Mouse (Mus musculus): Measurements from ENCODE around the gene Tmub2. TPM values are rescaled to one million over a fixed set of nuclear protein-coding genes. Genes with fewer than 3 reads are reported as not detected.

The Tmub2 gene
- polyA plus RNA-seq (2014; fragmentation: Nextera tagmentation; extraction: Ambion mirVana): 39.1 and 46.5 TPM in 2 replicates

DNA sequence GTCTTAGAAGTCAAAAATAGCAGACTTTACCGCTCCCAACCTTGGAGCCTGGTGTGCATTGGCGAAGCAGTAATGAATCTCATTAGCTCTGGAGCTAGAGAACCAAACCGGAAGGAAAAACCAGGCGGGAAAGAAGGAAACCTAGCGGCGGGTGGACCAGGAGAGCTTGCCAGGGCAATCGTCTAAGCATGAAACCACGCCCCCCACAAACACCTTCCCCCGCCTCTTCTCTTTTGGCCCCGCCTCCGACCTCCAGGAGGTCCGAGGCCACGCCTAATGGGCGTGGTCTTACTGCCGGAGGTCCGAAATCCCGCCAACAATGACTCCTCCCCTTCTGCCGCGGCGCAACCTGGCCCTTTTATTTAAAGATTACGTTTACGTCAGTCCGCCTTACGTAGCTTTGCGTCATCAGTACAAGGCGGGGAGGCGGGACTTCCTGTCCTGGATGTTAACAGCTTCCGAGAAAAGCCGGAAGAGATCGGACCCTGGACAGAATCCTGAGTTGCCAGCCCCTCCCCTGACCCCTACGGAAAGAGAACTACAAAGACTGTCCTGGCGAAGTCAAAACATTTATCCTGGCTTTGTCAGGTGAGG lies at the start of gene Tmub2:
TSS of gene Tmub2 (plus strand) at position 431 of the 594 bp plus-strand sequence.
- H3K4me1 ChIP-seq (ENCODE audit: control insufficient read depth in 2 of 2, insufficient read depth in 2 of 2, low read length in 2 of 2): peaks cover 0 to 12% of the 10 kb centered on the region in 2 experiments; a peak in 2 of 4 replicates
- peak; percentile 91 for ATAC-seq (ENCODE audit: insufficient number of reproducible peaks, insufficient read depth, low FRiP score, low read depth)
- peak within 1 kb of the TSS; percentile 85 for H3K9ac ChIP-seq (ENCODE audit: low read length)
- H3K27ac ChIP-seq (replicated peaks in 1 of 2; ENCODE audit: control insufficient read depth in 1 of 2, insufficient read depth in 1 of 2, low read depth in 2 of 2, low read length in 2 of 2): peak within 1 kb of the TSS; percentile 75 to 83
- H3K36me3 ChIP-seq (ENCODE audit: control insufficient read depth, insufficient read depth, low read length): peaks cover 26% of the 10 kb centered on the region
- peak within 1 kb of the TSS; percentile 83 to 84 for H3K4me3 ChIP-seq (ENCODE audit: control insufficient read depth in 1 of 2, insufficient read depth in 1 of 2, low read depth in 1 of 2, low read length in 2 of 2)
- H3K9me3 ChIP-seq (ENCODE audit: control insufficient read depth, low read length): no peaks in the 10 kb centered on the region
- H3K4me2 ChIP-seq (ENCODE audit: low read length): peak within 1 kb of the TSS; percentile 77
- under 1% methylated on average over 32 of the region's 32 CpGs for WGBS
- H3K27me3 ChIP-seq (ENCODE audit: control insufficient read depth, insufficient read depth, low read length): no peaks in the 10 kb centered on the region

DNA sequence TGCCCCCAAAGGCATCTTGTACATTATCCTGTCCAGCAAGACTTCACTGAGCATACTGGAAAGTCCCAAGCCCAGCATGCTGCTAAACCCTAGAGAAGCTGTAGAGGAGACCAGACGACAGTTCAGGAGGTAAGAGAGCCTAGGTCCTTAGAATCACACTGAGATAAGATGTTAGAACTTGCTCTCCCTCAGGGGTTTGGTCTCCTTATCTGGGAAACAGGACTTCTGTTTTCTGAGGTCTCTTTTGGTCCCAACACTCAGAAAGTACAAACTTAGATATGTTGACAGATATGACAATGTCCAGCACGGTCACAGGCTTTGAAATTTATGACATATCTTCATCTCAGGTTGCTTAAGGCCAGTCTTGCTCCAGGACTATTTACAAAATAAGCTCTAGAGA lies 48.7 kb upstream of the Tmub2 start:
- H3K36me3 ChIP-seq (ENCODE audit: control insufficient read depth, insufficient read depth, low read length): no peaks in the 10 kb centered on the region

GRCm38 (mm10) chr11:102240636-102241035 lies 44.1 kb upstream of the Tmub2 start:
- Histone ChIP-seq H3K9ac (ENCODE audit: low read length) (no peak overlapping the region), H3K4me2 (ENCODE audit: low read length) (no peak overlapping the region), H3K27me3 (ENCODE audit: control insufficient read depth, insufficient read depth, low read length) (no peaks in the 10 kb centered on the region), H3K4me1 (ENCODE audit: control insufficient read depth in 2 of 2, insufficient read depth in 2 of 2, low read length in 2 of 2) (peaks cover 8 to 11% of the 10 kb centered on the region in 2 experiments; a peak in 3 of 4 replicates), H3K36me3 (ENCODE audit: control insufficient read depth, insufficient read depth, low read length) (no peaks in the 10 kb centered on the region), H3K27ac (replicated peaks in 1 of 2; ENCODE audit: control insufficient read depth in 1 of 2, insufficient read depth in 1 of 2, low read depth in 2 of 2, low read length in 2 of 2) (no peak overlapping the region), H3K4me3 (ENCODE audit: control insufficient read depth in 1 of 2, insufficient read depth in 1 of 2, low read depth in 1 of 2, low read length in 2 of 2) (no peak overlapping the region), H3K9me3 (ENCODE audit: control insufficient read depth, low read length) (no peaks in the 10 kb centered on the region)
- WGBS: 86% methylated on average over 6 of the region's 6 CpGs
- ATAC-seq (ENCODE audit: insufficient number of reproducible peaks, insufficient read depth, low FRiP score, low read depth): no peak

More for the DNA sequence above, 48.7 kb upstream of the Tmub2 start:
- Histone ChIP-seq H3K4me3 (ENCODE audit: control insufficient read depth in 1 of 2, insufficient read depth in 1 of 2, low read depth in 1 of 2, low read length in 2 of 2) (no peak overlapping the region), H3K27ac (replicated peaks in 1 of 2; ENCODE audit: control insufficient read depth in 1 of 2, insufficient read depth in 1 of 2, low read depth in 2 of 2, low read length in 2 of 2) (no peak overlapping the region), H3K9ac (ENCODE audit: low read length) (no peak overlapping the region), H3K4me1 (ENCODE audit: control insufficient read depth in 2 of 2, insufficient read depth in 2 of 2, low read length in 2 of 2) (no peaks in the 10 kb centered on the region), H3K9me3 (ENCODE audit: control insufficient read depth, low read length) (no peaks in the 10 kb centered on the region), H3K4me2 (ENCODE audit: low read length) (no peak overlapping the region), H3K27me3 (ENCODE audit: control insufficient read depth, insufficient read depth, low read length) (no peaks in the 10 kb centered on the region)
- ATAC-seq (ENCODE audit: insufficient number of reproducible peaks, insufficient read depth, low FRiP score, low read depth): no peak
- WGBS: 20% methylated on average over 2 of the region's 2 CpGs

DNA sequence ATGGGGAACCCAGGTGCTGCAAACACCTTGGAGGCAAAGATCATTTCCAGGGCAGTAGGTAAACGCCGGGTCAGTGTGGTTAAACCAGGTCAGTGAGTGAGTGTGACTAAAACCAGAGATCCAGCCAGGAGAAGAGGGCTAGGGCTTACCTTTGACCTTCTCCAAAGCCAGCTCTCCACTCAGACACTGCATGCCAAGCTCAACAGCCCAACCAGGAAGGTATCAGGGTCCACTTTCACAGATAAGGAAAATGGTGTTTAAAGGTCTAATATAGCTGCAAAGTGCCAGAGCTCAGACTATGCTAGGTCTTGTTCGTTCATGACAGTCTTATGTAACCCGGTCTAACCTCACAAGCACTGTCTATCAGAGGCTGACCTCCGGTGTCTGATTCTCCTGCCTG lies 43.5 kb upstream of the Tmub2 start:
- no peaks in the 10 kb centered on the region for H3K36me3 ChIP-seq (ENCODE audit: control insufficient read depth, insufficient read depth, low read length)
- H3K9ac ChIP-seq (ENCODE audit: low read length): no peak overlapping the region
- H3K4me2 ChIP-seq (ENCODE audit: low read length): no peak overlapping the region
- no peak overlapping the region for H3K27ac ChIP-seq (replicated peaks in 1 of 2; ENCODE audit: control insufficient read depth in 1 of 2, insufficient read depth in 1 of 2, low read depth in 2 of 2, low read length in 2 of 2)
- no peak for ATAC-seq (ENCODE audit: insufficient number of reproducible peaks, insufficient read depth, low FRiP score, low read depth)
- 67% methylated on average over 5 of the region's 5 CpGs for WGBS
- no peaks in the 10 kb centered on the region for H3K27me3 ChIP-seq (ENCODE audit: control insufficient read depth, insufficient read depth, low read length)
- no peaks in the 10 kb centered on the region for H3K9me3 ChIP-seq (ENCODE audit: control insufficient read depth, low read length)
- peaks cover 8 to 12% of the 10 kb centered on the region in 2 experiments; a peak in 3 of 4 replicates for H3K4me1 ChIP-seq (ENCODE audit: control insufficient read depth in 2 of 2, insufficient read depth in 2 of 2, low read length in 2 of 2)
- no peak overlapping the region for H3K4me3 ChIP-seq (ENCODE audit: control insufficient read depth in 1 of 2, insufficient read depth in 1 of 2, low read depth in 1 of 2, low read length in 2 of 2)

GRCm38 (mm10) chr11:102241874-102242273 lies 42.9 kb upstream of the Tmub2 start:
- H3K27ac ChIP-seq (replicated peaks in 1 of 2; ENCODE audit: control insufficient read depth in 1 of 2, insufficient read depth in 1 of 2, low read depth in 2 of 2, low read length in 2 of 2): no peak overlapping the region
- H3K4me2 ChIP-seq (ENCODE audit: low read length): no peak overlapping the region
- no peak overlapping the region for H3K4me3 ChIP-seq (ENCODE audit: control insufficient read depth in 1 of 2, insufficient read depth in 1 of 2, low read depth in 1 of 2, low read length in 2 of 2)
- H3K9me3 ChIP-seq (ENCODE audit: control insufficient read depth, low read length): no peaks in the 10 kb centered on the region
- H3K36me3 ChIP-seq (ENCODE audit: control insufficient read depth, insufficient read depth, low read length): no peaks in the 10 kb centered on the region
- peaks cover 8 to 12% of the 10 kb centered on the region in 2 experiments; a peak in 3 of 4 replicates for H3K4me1 ChIP-seq (ENCODE audit: control insufficient read depth in 2 of 2, insufficient read depth in 2 of 2, low read length in 2 of 2)
- no peaks in the 10 kb centered on the region for H3K27me3 ChIP-seq (ENCODE audit: control insufficient read depth, insufficient read depth, low read length)
- ATAC-seq (ENCODE audit: insufficient number of reproducible peaks, insufficient read depth, low FRiP score, low read depth): no peak
- WGBS: 54% methylated on average over 5 of the region's 5 CpGs
- H3K9ac ChIP-seq (ENCODE audit: low read length): no peak overlapping the region

DNA sequence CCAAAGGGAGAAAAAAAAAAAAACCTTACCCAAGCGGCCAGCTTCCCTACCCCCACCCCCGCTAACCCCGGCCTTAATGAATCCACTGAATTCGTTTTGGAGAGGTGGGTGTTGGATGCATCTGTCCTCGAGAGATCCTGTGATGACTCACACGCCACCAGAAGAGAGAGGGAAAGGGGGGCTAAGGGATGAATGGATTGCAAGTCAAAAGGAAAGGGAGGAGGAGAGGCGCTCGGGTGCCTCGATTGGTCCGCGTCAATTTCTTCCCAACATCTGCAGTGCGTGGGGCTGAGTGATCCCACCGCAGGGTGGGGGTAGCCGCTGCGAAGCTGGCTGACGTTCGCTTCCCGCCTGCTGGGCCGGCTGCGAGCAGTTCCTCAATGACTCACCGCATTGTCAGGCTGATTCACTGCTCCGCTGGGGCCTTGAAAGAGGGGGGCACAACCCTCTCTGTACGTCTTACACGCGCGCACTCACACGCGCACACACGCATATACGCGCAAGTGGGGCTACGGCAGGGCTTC lies 39.7 kb upstream of the Tmub2 start:
- peak; percentile 52 for ATAC-seq (ENCODE audit: insufficient number of reproducible peaks, insufficient read depth, low FRiP score, low read depth)
- under 1% methylated on average over 32 of the region's 32 CpGs for WGBS
- no peaks in the 10 kb centered on the region for H3K9me3 ChIP-seq (ENCODE audit: control insufficient read depth, low read length)

GRCm38 (mm10) chr11:102245581-102246272 lies 39.0 kb upstream of the Tmub2 start:
- peak overlapping the region in 1 of 2 experiments; percentile 29; a peak in 2 of 4 replicates for H3K4me3 ChIP-seq (ENCODE audit: control insufficient read depth in 1 of 2, insufficient read depth in 1 of 2, low read depth in 1 of 2, low read length in 2 of 2)
- 67% methylated on average over 14 of the region's 14 CpGs for WGBS
- H3K4me1 ChIP-seq (ENCODE audit: control insufficient read depth in 2 of 2, insufficient read depth in 2 of 2, low read length in 2 of 2): peaks cover 13 to 21% of the 10 kb centered on the region in 2 experiments
- H3K9me3 ChIP-seq (ENCODE audit: control insufficient read depth, low read length): no peaks in the 10 kb centered on the region
- H3K27ac ChIP-seq (replicated peaks in 1 of 2; ENCODE audit: control insufficient read depth in 1 of 2, insufficient read depth in 1 of 2, low read depth in 2 of 2, low read length in 2 of 2): peak overlapping the region in 1 of 2 experiments; percentile 2; a peak in 1 of 4 replicates
- peak overlapping the region; percentile 70 for H3K4me2 ChIP-seq (ENCODE audit: low read length)
- peak overlapping the region; percentile 55 for H3K9ac ChIP-seq (ENCODE audit: low read length)
- no peak for ATAC-seq (ENCODE audit: insufficient number of reproducible peaks, insufficient read depth, low FRiP score, low read depth)
- H3K27me3 ChIP-seq (ENCODE audit: control insufficient read depth, insufficient read depth, low read length): no peaks in the 10 kb centered on the region
- peaks cover 1% of the 10 kb centered on the region; the same call in 1 of the 2 replicates for H3K36me3 ChIP-seq (ENCODE audit: control insufficient read depth, insufficient read depth, low read length)

More for the DNA sequence above, 39.7 kb upstream of the Tmub2 start:
- Histone ChIP-seq H3K4me3 (ENCODE audit: control insufficient read depth in 1 of 2, insufficient read depth in 1 of 2, low read depth in 1 of 2, low read length in 2 of 2) (peak overlapping the region; percentile 29), H3K4me2 (ENCODE audit: low read length) (peak overlapping the region; percentile 70), H3K27me3 (ENCODE audit: control insufficient read depth, insufficient read depth, low read length) (no peaks in the 10 kb centered on the region), H3K27ac (replicated peaks in 1 of 2; ENCODE audit: control insufficient read depth in 1 of 2, insufficient read depth in 1 of 2, low read depth in 2 of 2, low read length in 2 of 2) (peak overlapping the region in 1 of 2 experiments; percentile 2; a peak in 1 of 4 replicates), H3K36me3 (ENCODE audit: control insufficient read depth, insufficient read depth, low read length) (no peaks in the 10 kb centered on the region), H3K4me1 (ENCODE audit: control insufficient read depth in 2 of 2, insufficient read depth in 2 of 2, low read length in 2 of 2) (peaks cover 13 to 21% of the 10 kb centered on the region in 2 experiments), H3K9ac (ENCODE audit: low read length) (peak overlapping the region; percentile 55)
